16 mouse cellular contexts compared by ENCODE assay signal in the genomic region with DNA sequence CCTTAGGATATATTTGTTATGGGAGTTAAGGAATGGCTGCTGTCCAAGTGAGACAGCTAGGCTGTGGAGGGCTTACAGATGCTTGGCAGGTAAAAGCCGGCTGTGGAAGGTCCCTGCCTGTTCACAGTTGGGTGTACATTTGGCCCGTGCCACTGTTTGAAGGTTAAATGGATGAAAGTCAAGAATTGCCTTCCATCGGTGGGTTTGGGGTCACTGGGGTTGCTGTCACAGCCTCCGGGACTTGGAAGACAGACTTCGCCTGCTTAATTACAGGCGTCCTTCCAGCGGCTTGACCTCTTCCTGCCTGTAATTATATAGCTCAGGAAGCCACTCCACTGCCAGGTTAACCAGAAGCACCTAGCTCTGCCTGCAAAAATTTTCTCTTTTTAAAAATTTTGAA.
DNase-seq lines count a peak whose midpoint lies in the region; ATAC-seq and TF ChIP-seq lines count a peak whose summit lies in the region.
"Had no signal": no experiment of that assay in that cellular context is flagged by ENCODE, and none has a peak within 500 bp of the region (broad histone marks: within the 10 kb centered on the region; RNA-seq: fewer than 3 reads in every experiment).

No protein-coding gene starts in this region.

- no peak for TF ChIP-seq CTCF in left cerebral cortex, adult 2 months (IDR thresholded peaks at IDR 0.05)

- 0 out of 2 replicates have a peak, but pooled peaks have one; percentile 23 for ATAC-seq in heart, embryonic 15.5 days (replicated peaks; ENCODE audit: insufficient number of reproducible peaks, insufficient read depth, low FRiP score, low read depth)
- no peak for ATAC-seq in embryonic facial prominence, embryonic 14.5 days (ENCODE audit: low read depth)
- ATAC-seq: CD4-positive, CD25-positive, alpha-beta regulatory T cell, adult 4 months had no signal

- DNase-seq in heart, postnatal 25 days (ENCODE audit: low spot score), result no peak
- no peak for DNase-seq in left cerebral cortex, adult 2 months (ENCODE audit: extremely low spot score in 1 of 2, low spot score in 2 of 2)
- DNase-seq in left cerebral cortex, postnatal 4 days, result no peak
- DNase-seq in embryonic facial prominence, embryonic 14.5 days (ENCODE audit: low spot score), result peak; percentile 42
- DNase-seq in limb, embryonic 10.5 days (ENCODE audit: low spot score), result peak; percentile 41
- no peak for DNase-seq in left cerebral cortex, adult 18-20 months (ENCODE audit: low spot score in 2 of 2)
- DNase-seq: cerebellum, adult 11 months; cerebellum, postnatal 36 days; retina, postnatal 1 day; thymus, postnatal 36 days had no signal

- no peaks in the 10 kb centered on the region for H3K9me3 ChIP-seq in heart, embryonic 15.5 days (replicated peaks)
- no peaks in the 10 kb centered on the region for H3K9me3 ChIP-seq in embryonic facial prominence, embryonic 14.5 days (ENCODE audit: control insufficient read depth, low read length)
- no peaks in the 10 kb centered on the region for H3K9me3 ChIP-seq in limb, embryonic 10.5 days (replicated peaks)
- H3K9me3 ChIP-seq: limb, embryonic 12.5 days; liver, embryonic 15.5 days; midbrain, embryonic 12.5 days had no signal

- intact Hi-C loops in heart, postnatal 25 days (cut with DNase I), result loop anchor here (5.0 to 10.0 kb wide), 2 partner anchors 63 to 205 kb away; no protein-coding TSS in a partner anchor
- intact Hi-C loops in left cerebral cortex, adult 2 months (cut with DNase I), result no loop called here
- intact Hi-C loops in left cerebral cortex, postnatal 4 days (cut with DNase I), result no loop called here

- H3K36me3 ChIP-seq in heart, embryonic 15.5 days, result no peaks in the 10 kb centered on the region
- H3K36me3 ChIP-seq in embryonic facial prominence, embryonic 14.5 days (ENCODE audit: control insufficient read depth, insufficient read depth, low read length), result no peaks in the 10 kb centered on the region
- no peaks in the 10 kb centered on the region for H3K36me3 ChIP-seq in limb, embryonic 10.5 days
- H3K36me3 ChIP-seq: limb, embryonic 12.5 days; liver, embryonic 15.5 days; midbrain, embryonic 12.5 days had no signal

- H3K4me3 ChIP-seq in heart, embryonic 15.5 days, result no peak overlapping the region
- no peak overlapping the region for H3K4me3 ChIP-seq in left cerebral cortex, adult 2 months
- no peak overlapping the region for H3K4me3 ChIP-seq in embryonic facial prominence, embryonic 14.5 days (ENCODE audit: low read depth, low read length)
- no peak overlapping the region for H3K4me3 ChIP-seq in limb, embryonic 10.5 days
- H3K4me3 ChIP-seq: limb, embryonic 12.5 days; liver, embryonic 15.5 days; midbrain, embryonic 12.5 days had no signal

- H3K4me2 ChIP-seq in heart, embryonic 15.5 days, result no peak overlapping the region
- no peak overlapping the region for H3K4me2 ChIP-seq in embryonic facial prominence, embryonic 14.5 days (ENCODE audit: low read depth, low read length)
- H3K4me2 ChIP-seq: limb, embryonic 12.5 days; liver, embryonic 15.5 days; midbrain, embryonic 12.5 days had no signal

- peaks cover 56% of the 10 kb centered on the region for H3K4me1 ChIP-seq in heart, embryonic 15.5 days (replicated peaks)
- H3K4me1 ChIP-seq in embryonic facial prominence, embryonic 14.5 days (ENCODE audit: control insufficient read depth, insufficient read depth, low read length), result peaks cover 43% of the 10 kb centered on the region
- peaks cover 67% of the 10 kb centered on the region for H3K4me1 ChIP-seq in limb, embryonic 10.5 days
- H3K4me1 ChIP-seq: liver, embryonic 15.5 days had no signal

- no peak overlapping the region for H3K9ac ChIP-seq in heart, embryonic 15.5 days
- H3K9ac ChIP-seq in embryonic facial prominence, embryonic 14.5 days (ENCODE audit: low read depth, low read length), result no peak overlapping the region
- H3K9ac ChIP-seq: limb, embryonic 12.5 days; liver, embryonic 15.5 days; midbrain, embryonic 12.5 days had no signal

- H3K27ac ChIP-seq in heart, embryonic 15.5 days, result peak overlapping the region; percentile 74
- peak overlapping the region; percentile 37; the same call in 1 of the 2 replicates for H3K27ac ChIP-seq in left cerebral cortex, adult 2 months
- H3K27ac ChIP-seq in embryonic facial prominence, embryonic 14.5 days (replicated peaks; ENCODE audit: low read depth, low read length), result 0 out of 2 replicates have a peak overlapping the region, but pooled peaks have one; percentile 21
- H3K27ac ChIP-seq in limb, embryonic 10.5 days, result no peak overlapping the region
- H3K27ac ChIP-seq: kidney, postnatal 0 days; limb, embryonic 12.5 days; liver, embryonic 15.5 days; midbrain, embryonic 12.5 days had no signal

- whole genome bisulfite sequencing in heart, embryonic 15.5 days, result 26% methylated on average over 7 of the region's 7 CpGs
- 13% methylated on average over 7 of the region's 7 CpGs for WGBS in embryonic facial prominence, embryonic 14.5 days
- WGBS in limb, embryonic 10.5 days, result 6% methylated on average over 7 of the region's 7 CpGs

- H3K27me3 ChIP-seq in heart, embryonic 15.5 days, result no peaks in the 10 kb centered on the region
- H3K27me3 ChIP-seq in embryonic facial prominence, embryonic 14.5 days (replicated peaks; ENCODE audit: control insufficient read depth, insufficient read depth, low read length), result no peaks in the 10 kb centered on the region
- no peaks in the 10 kb centered on the region for H3K27me3 ChIP-seq in limb, embryonic 10.5 days (ENCODE audit: low read depth, poor library complexity, severe bottlenecking)
- H3K27me3 ChIP-seq: limb, embryonic 12.5 days; liver, embryonic 15.5 days; midbrain, embryonic 12.5 days had no signal

Comparison
In these comparisons a context has a peak if more than half of its experiments do, and no peak if none do; other contexts are left out.
1. DNase-seq: peak in embryonic facial prominence, embryonic 14.5 days (single experiment) and limb, embryonic 10.5 days (single experiment); none in heart, postnatal 25 days (single experiment), left cerebral cortex, adult 2 months (0 of 2), left cerebral cortex, postnatal 4 days (single experiment) and left cerebral cortex, adult 18-20 months (0 of 2).